Mouse (Mus musculus) left cerebral cortex, postnatal 4 days (tissue): ENCODE data around the gene Hspbap1. TPM values are rescaled to one million over a fixed set of nuclear protein-coding genes. Genes with fewer than 3 reads are reported as not detected.

Experiments used
- DNase-seq: peaks from one replicate; pipeline ENCODE4 v3.0.0-alpha.2; 2022
- intact Hi-C: fragments of 180-260 bp; cut with DNase I; formaldehyde crosslinking; loops from one replicate; pipeline ENCODE4 v1.15.1; 2025
- total RNA-seq, 2 experiments: library from RNA; stranded (reverse); gene quantifications; 2 replicates each; pipeline ENCODE4 v1.2.3; 2021

Hspbap1 gene
- total RNA-seq, 2 experiments from 2014 or later = 10.5 to 11.0 TPM

GRCm38 (mm10) chr16:35759401-35759800 lies 10.8 kb upstream of the Hspbap1 start:
- intact Hi-C loops = no loop called here
- DNase-seq = no peak

- intact Hi-C loops = no loop called here
These were observed 6.4 kb upstream of the Hspbap1 start for GRCm38 (mm10) chr16:35763590-35764296.

GRCm38 (mm10) chr16:35764941-35765340 lies 5.2 kb upstream of the Hspbap1 start:
- intact Hi-C loops = no loop called here
- no peak for DNase-seq

More at GRCm38 (mm10) chr16:35763590-35764296, 6.4 kb upstream of the Hspbap1 start:
- DNase-seq = no peak

GRCm38 (mm10) chr16:35765449-35765848 lies 4.7 kb upstream of the Hspbap1 start:
- no peak for DNase-seq
- intact Hi-C loops = no loop called here

GRCm38 (mm10) chr16:35766366-35766765 lies 3.8 kb upstream of the Hspbap1 start:
- intact Hi-C loops = no loop called here
- no peak for DNase-seq

- intact Hi-C loops = no loop called here
- no peak for DNase-seq
These were observed 1.7 kb upstream of the Hspbap1 start for GRCm38 (mm10) chr16:35768469-35768784.

GRCm38 (mm10) chr16:35768785-35769642 lies 1.2 kb upstream of the Hspbap1 start, which contains the start of gene Dirc2:
Dirc2 (minus strand) TSS chr16:35769356.
- DNase-seq = peak; percentile 69

GRCm38 (mm10) chr16:35771141-35771540 lies 966 bp downstream of the Hspbap1 start:
- intact Hi-C loops = loop anchor here (5.0 kb wide), 1 partner anchor 46 kb away; no protein-coding TSS in a partner anchor
- DNase-seq = no peak

More at GRCm38 (mm10) chr16:35768785-35769642, 1.2 kb upstream of the Hspbap1 start, which contains the start of gene Dirc2:
- intact Hi-C loops = no loop called here

- intact Hi-C loops = loop anchor here (5.0 kb wide), 1 partner anchor 46 kb away; no protein-coding TSS in a partner anchor
- no peak for DNase-seq
These were observed 1.4 kb downstream of the Hspbap1 start for GRCm38 (mm10) chr16:35771606-35772005.

- intact Hi-C loops = loop anchor here (5.0 kb wide), 1 partner anchor 45 kb away; no protein-coding TSS in a partner anchor
- no peak for DNase-seq
These were observed 2.4 kb downstream of the Hspbap1 start for GRCm38 (mm10) chr16:35772598-35772997.

GRCm38 (mm10) chr16:35775835-35776234 lies 5.7 kb downstream of the Hspbap1 start:
- no peak for DNase-seq
- intact Hi-C loops = no loop called here

GRCm38 (mm10) chr16:35776737-35777136 lies 6.6 kb downstream of the Hspbap1 start:
- intact Hi-C loops = no loop called here

GRCm38 (mm10) chr16:35777768-35778167 lies 7.6 kb downstream of the Hspbap1 start:
- intact Hi-C loops = no loop called here
- DNase-seq = no peak

More at GRCm38 (mm10) chr16:35776737-35777136, 6.6 kb downstream of the Hspbap1 start:
- DNase-seq = no peak

- DNase-seq = no peak
- intact Hi-C loops = no loop called here
These were observed 9.5 kb downstream of the Hspbap1 start for GRCm38 (mm10) chr16:35779681-35780080.

- intact Hi-C loops = no loop called here
- no peak for DNase-seq
These were observed 10.9 kb downstream of the Hspbap1 start for GRCm38 (mm10) chr16:35781096-35781495.

- no peak for DNase-seq
- intact Hi-C loops = no loop called here
These were observed 11.5 kb downstream of the Hspbap1 start for GRCm38 (mm10) chr16:35781651-35782050.

- DNase-seq = no peak
- intact Hi-C loops = no loop called here
These were observed 12.5 kb downstream of the Hspbap1 start for GRCm38 (mm10) chr16:35782451-35783206.

GRCm38 (mm10) chr16:35783207-35783573 lies 13.0 kb downstream of the Hspbap1 start:
- intact Hi-C loops = no loop called here
- no peak for DNase-seq

GRCm38 (mm10) chr16:35784134-35784725 lies 14.1 kb downstream of the Hspbap1 start:
- intact Hi-C loops = no loop called here
- DNase-seq = no peak

GRCm38 (mm10) chr16:35787163-35787562 lies 17.0 kb downstream of the Hspbap1 start:
- intact Hi-C loops = no loop called here
- DNase-seq = no peak
